Mouse (Mus musculus) C2C12 (cell line): ENCODE measurements at regions not wholly inside any gene's neighbourhood (a gene's known extent, or its start where the extent isn't known, plus 50 kb on each side); places are given as distances from the start of the nearest gene placed in this dataset.

ENCODE experiments used
- CTCF ChIP-seq: IDR thresholded peaks from one replicate; pipeline ENCODE4 v1.5.1; 2011; ENCODE audit not compliant: control insufficient read depth, insufficient read depth, insufficient read length
- FOSL1 ChIP-seq: IDR thresholded peaks from one replicate; pipeline ENCODE4 v1.8.0; 2011; ENCODE audit warnings: mild to moderate bottlenecking, low read length; ENCODE audit not compliant: poor library complexity, insufficient read depth, severe bottlenecking
- MYOD1 ChIP-seq: IDR thresholded peaks from one replicate; pipeline ENCODE4 v1.6.1; 2011; ENCODE audit warnings: low read depth; ENCODE audit not compliant: control insufficient read depth, insufficient read length
- USF1 ChIP-seq: IDR thresholded peaks from one replicate; pipeline ENCODE4 v1.6.1; 2011; ENCODE audit warnings: low read depth, mild to moderate bottlenecking, control low read depth, moderate library complexity

- TF ChIP-seq CTCF (no peak), USF1 (no peak), FOSL1 (no peak), MYOD1 (no peak)
Measured at GRCm38 (mm10) chr19:21012391-21012790, 58.4 kb upstream of the Tmc1 start.
